Mouse (Mus musculus) intestine, postnatal 0 days (tissue): ENCODE measurements around the gene S100a4. TPM values are rescaled to one million over a fixed set of nuclear protein-coding genes. Genes with fewer than 3 reads are reported as not detected.

Experiments used
- ATAC-seq: fragments of 200-750 bp; cut with Nextera tagmentation; 2 replicates; pipeline ENCODE4 v1.8.0; 2017; ENCODE audit warnings: mild to moderate bottlenecking, moderate TSS enrichment, moderate library complexity
- H3K27ac ChIP-seq: fragments of 300-500 bp; sonication (generic); 2 replicates; pipeline ENCODE4 v1.5.1; 2014; ENCODE audit warnings: mild to moderate bottlenecking, low read depth, low read length, moderate library complexity
- H3K27me3 ChIP-seq: fragments of 300-500 bp; sonication (generic); replicated peaks from 2 replicates; pipeline ENCODE4 v1.6.1; 2014; ENCODE audit warnings: low read length, mixed read lengths; ENCODE audit not compliant: control insufficient read depth, insufficient read depth
- H3K36me3 ChIP-seq: fragments of 300-500 bp; sonication (generic); 2 replicates; pipeline ENCODE4 v1.6.1; 2014; ENCODE audit warnings: mild to moderate bottlenecking, moderate library complexity; ENCODE audit not compliant: control insufficient read depth, insufficient read depth
- H3K4me1 ChIP-seq: fragments of 300-500 bp; sonication (generic); replicated peaks from 2 replicates; pipeline ENCODE4 v1.6.1; 2014; ENCODE audit warnings: antibody characterized with exemption, low read length, mixed read lengths; ENCODE audit not compliant: control insufficient read depth, insufficient read depth
- H3K4me2 ChIP-seq: fragments of 300-500 bp; sonication (generic); replicated peaks from 2 replicates; pipeline ENCODE4 v1.6.1; 2014; ENCODE audit warnings: low read depth, mild to moderate bottlenecking, moderate library complexity
- H3K4me3 ChIP-seq: fragments of 300-500 bp; sonication (generic); 2 replicates; pipeline ENCODE4 v1.5.1; 2014; ENCODE audit warnings: low read depth, low read length
- H3K9ac ChIP-seq: fragments of 300-500 bp; sonication (generic); 2 replicates; pipeline ENCODE4 v1.6.1; 2014; ENCODE audit warnings: mild to moderate bottlenecking, low read depth, low read length
- H3K9me3 ChIP-seq: fragments of 300-500 bp; sonication (generic); 2 replicates; pipeline ENCODE4 v1.6.1; 2016; ENCODE audit warnings: mixed run types; ENCODE audit not compliant: control insufficient read depth
- CTCF ChIP-seq: sonication (generic); IDR thresholded peaks from 2 replicates; pipeline ENCODE4 v1.5.1; 2016; ENCODE audit warnings: low read depth, mild to moderate bottlenecking, control low read depth, antibody characterized with exemption, moderate library complexity
- WGBS: fragments of 180-500 bp; shearing (Covaris S2); extraction: QIAGEN DNeasy Blood & Tissue Kit; methylation state at CpG from one replicate; pipeline ENCODE4 v1.1.7; 2014; 5-methylcytosine and 5-hydroxymethylcytosine counted together
- polyA plus RNA-seq: library from polyadenylated mRNA; unstranded; fragments of >200 nt; fragmentation: Nextera tagmentation; extraction: Ambion mirVana; gene quantifications from 2 replicates; pipeline ENCODE4 v1.2.1, GENCODE M21; 2015

S100a4 gene
- 8.6 and 8.7 TPM in 2 replicates for polyA plus RNA-seq

GRCm38 (mm10) chr3:90603623-90604022 is at the start of gene S100a4:
TSS of gene S100a4 (plus strand) at chr3:90603771.
- Histone ChIP-seq H3K36me3 (no peaks in the 10 kb centered on the region), H3K4me1 (no peaks in the 10 kb centered on the region), H3K4me2 (no peak within 1 kb of the TSS), H3K27ac (no peak within 1 kb of the TSS), H3K9me3 (no peaks in the 10 kb centered on the region), H3K9ac (no peak within 1 kb of the TSS), H3K27me3 (no peaks in the 10 kb centered on the region), H3K4me3 (no peak within 1 kb of the TSS)
- no peak for ATAC-seq
- WGBS, result 50% methylated on average over 3 of the region's 3 CpGs
- TF ChIP-seq CTCF, result no peak

- no peaks in the 10 kb centered on the region for H3K36me3 ChIP-seq
- H3K27ac ChIP-seq, result no peak overlapping the region
- no peak overlapping the region for H3K4me3 ChIP-seq
- ATAC-seq, result no peak
- WGBS, result 71% methylated on average over 5 of the region's 5 CpGs
- H3K9me3 ChIP-seq, result no peaks in the 10 kb centered on the region
- no peak overlapping the region for H3K9ac ChIP-seq
- no peak overlapping the region for H3K4me2 ChIP-seq
- no peak for TF ChIP-seq CTCF
- no peaks in the 10 kb centered on the region for H3K27me3 ChIP-seq
- no peaks in the 10 kb centered on the region for H3K4me1 ChIP-seq
Measured at GRCm38 (mm10) chr3:90555954-90556353, 47.6 kb upstream of the S100a4 start.

- WGBS, result 66% methylated on average over 6 of the region's 6 CpGs
- no peak within 1 kb of the TSS for H3K4me2 ChIP-seq
- H3K27ac ChIP-seq, result no peak within 1 kb of the TSS
- no peaks in the 10 kb centered on the region for H3K27me3 ChIP-seq
- TF ChIP-seq CTCF, result no peak
- H3K4me3 ChIP-seq, result no peak within 1 kb of the TSS
- ATAC-seq, result no peak
- no peaks in the 10 kb centered on the region for H3K4me1 ChIP-seq
- H3K9me3 ChIP-seq, result no peaks in the 10 kb centered on the region
- H3K9ac ChIP-seq, result no peak within 1 kb of the TSS
- H3K36me3 ChIP-seq, result no peaks in the 10 kb centered on the region
Measured at GRCm38 (mm10) chr3:90560008-90560628, 43.5 kb upstream of the S100a4 start, which contains the start of gene S100a3. TSS of gene S100a3 (plus strand) at chr3:90560578.

GRCm38 (mm10) chr3:90574691-90575090 is 28.9 kb upstream of the S100a4 start:
- no peak for ATAC-seq
- TF ChIP-seq CTCF, result no peak
- H3K27ac ChIP-seq, result no peak overlapping the region
- no peak overlapping the region for H3K4me3 ChIP-seq
- H3K36me3 ChIP-seq, result no peaks in the 10 kb centered on the region
- no peaks in the 10 kb centered on the region for H3K9me3 ChIP-seq
- H3K4me1 ChIP-seq, result no peaks in the 10 kb centered on the region
- H3K4me2 ChIP-seq, result no peak overlapping the region
- H3K9ac ChIP-seq, result no peak overlapping the region
- no peaks in the 10 kb centered on the region for H3K27me3 ChIP-seq
- WGBS, result 82% methylated on average over 5 of the region's 5 CpGs

- no peaks in the 10 kb centered on the region for H3K36me3 ChIP-seq
- WGBS, result 41% methylated on average over 3 of the region's 3 CpGs
- H3K9ac ChIP-seq, result no peak overlapping the region
- ATAC-seq, result no peak
- no peak overlapping the region for H3K4me2 ChIP-seq
- H3K27me3 ChIP-seq, result no peaks in the 10 kb centered on the region
- no peaks in the 10 kb centered on the region for H3K9me3 ChIP-seq
- H3K27ac ChIP-seq, result no peak overlapping the region
- no peak for TF ChIP-seq CTCF
- no peak overlapping the region for H3K4me3 ChIP-seq
- H3K4me1 ChIP-seq, result no peaks in the 10 kb centered on the region
Measured at GRCm38 (mm10) chr3:90575320-90575719, 28.3 kb upstream of the S100a4 start.

GRCm38 (mm10) chr3:90576351-90577001 is 27.1 kb upstream of the S100a4 start:
- ATAC-seq, result no peak
- no peaks in the 10 kb centered on the region for H3K9me3 ChIP-seq
- H3K4me2 ChIP-seq, result no peak overlapping the region
- no peak overlapping the region for H3K9ac ChIP-seq
- WGBS, result 72% methylated on average over 10 of the region's 10 CpGs
- H3K27ac ChIP-seq, result no peak overlapping the region
- no peak overlapping the region for H3K4me3 ChIP-seq
- no peak for TF ChIP-seq CTCF
- H3K27me3 ChIP-seq, result no peaks in the 10 kb centered on the region
- H3K4me1 ChIP-seq, result no peaks in the 10 kb centered on the region
- H3K36me3 ChIP-seq, result no peaks in the 10 kb centered on the region
